Mouse (Mus musculus) kidney, embryonic 14.5 days (tissue): Measurements from ENCODE around the gene Syt11. TPM values are rescaled to one million over a fixed set of nuclear protein-coding genes. Genes with fewer than 3 reads are reported as not detected.

Experiments used
- polyA plus RNA-seq: library from polyadenylated mRNA; unstranded; fragments of >200 nt; fragmentation: Nextera tagmentation; extraction: Ambion mirVana; gene quantifications from 2 replicates; pipeline ENCODE4 v1.2.1, GENCODE M21; 2014

Syt11 gene
- polyA plus RNA-seq, 1 experiment from 2014 or later = 12.5 TPM

Other genes starting within 250 kb of the Syt11 start
- 31.6 and 32.2 TPM in 2 replicates for gene Mex3a, start 242.8 kb downstream of the Syt11 start, polyA plus RNA-seq
- gene Rab25, start 226.9 kb downstream of the Syt11 start, polyA plus RNA-seq = 14.2 and 16.7 TPM in 2 replicates
- 81.7 and 165 TPM in 2 replicates for gene Lamtor2, start 222.1 kb downstream of the Syt11 start, polyA plus RNA-seq
- 51.4 and 73.4 TPM in 2 replicates for gene Ubqln4, start 221.4 kb downstream of the Syt11 start, polyA plus RNA-seq
- gene Ssr2, start 199.3 kb downstream of the Syt11 start, polyA plus RNA-seq = 260 and 303 TPM in 2 replicates
- gene Arhgef2, start 169.2 kb downstream of the Syt11 start, polyA plus RNA-seq = 110 and 127 TPM in 2 replicates
- not detected in 2 replicates for gene Rxfp4, start 122.0 kb downstream of the Syt11 start, polyA plus RNA-seq
- 58.1 and 103 TPM in 2 replicates for gene Khdc4, start 89.4 kb downstream of the Syt11 start, polyA plus RNA-seq
- 44.7 and 46.4 TPM in 2 replicates for gene Rit1, start 58.3 kb downstream of the Syt11 start, polyA plus RNA-seq
- 9.8 and 17.8 TPM in 2 replicates for gene Gon4l, start 60.1 kb upstream of the Syt11 start, polyA plus RNA-seq
- gene Msto1, start 138.8 kb upstream of the Syt11 start, polyA plus RNA-seq = 40.9 and 63.2 TPM in 2 replicates
- 20.0 and 27.2 TPM in 2 replicates for gene Ash1l, start 175.5 kb upstream of the Syt11 start, polyA plus RNA-seq
- 149 and 160 TPM in 2 replicates for gene Dap3, start 176.0 kb upstream of the Syt11 start, polyA plus RNA-seq